Mouse (Mus musculus) kidney, postnatal 4 days (tissue): ENCODE data around the gene Rhoj.
A peak's percentile ranks its signal among the peaks of the same experiment; 100 is the strongest.

ENCODE experiments used
- DNase-seq, 2 experiments: peaks; one replicate each; pipeline ENCODE4 v3.0.0; 2021; ENCODE audit warnings: mixed read lengths in 2 of 2

The Rhoj gene

DNA sequence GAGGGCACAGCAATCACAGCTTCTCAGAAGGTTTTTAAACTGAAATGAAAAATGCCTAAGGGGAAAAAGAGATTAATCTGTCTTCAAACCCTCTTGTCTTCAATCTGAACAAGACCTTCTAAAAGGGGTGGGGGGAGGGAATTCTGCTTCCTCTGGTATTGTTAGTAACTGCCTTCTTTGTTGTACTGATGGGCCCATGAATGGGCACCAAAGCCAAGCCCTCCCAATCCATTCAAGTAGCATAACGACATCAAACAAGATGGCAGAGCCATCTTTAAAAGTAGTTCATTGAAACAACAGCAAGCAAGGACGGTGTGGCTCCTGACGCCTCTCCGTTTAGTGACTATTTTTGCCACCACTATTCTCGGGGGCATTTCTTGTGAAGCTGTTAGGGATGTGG lies 42.6 kb downstream of the Rhoj start:
- no peak for DNase-seq

DNA sequence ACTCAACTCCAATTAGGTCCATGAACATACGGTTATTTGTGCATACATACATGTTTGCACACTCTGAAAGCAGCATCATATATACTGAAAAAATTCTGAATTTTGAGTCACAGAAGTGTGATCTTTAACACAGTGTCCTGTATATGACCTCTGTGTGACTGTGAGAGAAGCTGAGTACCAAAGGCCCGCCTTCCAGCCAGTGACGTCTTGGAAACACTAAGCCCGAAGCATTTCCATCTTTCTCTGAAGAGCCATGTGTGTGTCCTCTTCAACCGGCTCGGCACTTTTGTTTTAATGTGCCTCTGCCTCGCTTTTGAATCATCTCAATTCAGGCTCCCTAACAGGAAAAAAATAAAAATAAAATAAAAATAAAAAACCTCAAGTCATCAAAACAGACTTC lies 43.7 kb downstream of the Rhoj start:
- DNase-seq = peak in 1 of 2 experiments; percentile 44

DNA sequence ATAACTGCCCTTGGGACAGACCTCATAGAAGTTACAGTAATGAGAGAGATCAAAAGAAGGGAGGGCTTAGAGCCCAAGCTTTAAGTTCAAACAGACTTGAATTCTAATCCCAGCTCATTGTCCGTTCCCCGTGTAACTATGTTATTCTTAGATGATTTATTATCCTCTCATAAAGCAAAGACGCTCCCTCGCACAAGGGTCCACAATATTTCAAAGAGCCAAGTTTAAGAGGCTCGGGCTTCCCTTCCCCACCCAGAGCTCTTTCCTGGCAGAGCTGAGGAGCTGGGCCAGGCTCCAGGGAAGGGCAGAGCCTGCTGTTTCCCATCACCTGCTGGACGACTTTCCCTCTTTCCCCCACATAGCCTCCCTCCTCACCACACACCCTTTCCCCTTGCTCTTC lies 44.3 kb downstream of the Rhoj start:
- DNase-seq = peak; percentile 70 to 78

DNA sequence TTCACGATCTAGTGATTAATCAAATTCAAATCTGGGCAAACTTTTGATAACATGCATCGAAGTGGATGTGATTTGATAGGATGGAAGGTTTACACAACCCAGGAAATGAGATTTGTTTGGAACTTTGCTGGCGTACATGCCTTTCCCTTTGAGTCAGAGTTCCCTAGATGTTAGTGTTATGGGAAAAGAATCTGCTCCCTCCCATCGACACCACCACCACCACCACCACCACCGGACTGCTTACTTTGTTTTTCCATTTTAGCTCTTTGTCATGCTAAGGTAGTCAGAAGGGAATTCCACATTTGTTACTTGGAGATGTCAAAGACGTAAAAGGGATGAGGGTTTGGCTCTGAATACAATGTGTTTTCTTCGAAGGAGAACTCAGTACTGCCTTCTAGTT lies 46.2 kb downstream of the Rhoj start:
- DNase-seq = no peak

DNA sequence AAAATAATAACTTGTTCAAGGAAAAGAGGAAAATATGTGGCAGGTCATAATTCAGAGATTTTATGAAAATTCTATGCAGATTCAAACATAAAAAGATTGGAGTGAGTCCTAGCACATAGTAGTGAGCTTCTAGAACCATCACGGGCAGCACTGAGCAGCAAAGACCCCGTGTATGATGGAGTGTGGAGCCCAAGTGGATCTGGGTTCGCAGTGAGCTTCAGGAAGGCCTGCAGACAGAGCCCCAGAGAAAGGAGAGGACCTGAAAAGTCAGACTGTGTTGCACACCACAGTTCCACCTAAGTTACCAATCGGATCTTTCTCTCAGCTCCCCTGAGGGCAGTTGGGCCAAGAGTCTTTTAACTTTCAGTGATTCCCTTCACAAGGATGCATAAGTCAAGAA lies 49.7 kb downstream of the Rhoj start:
- DNase-seq = no peak

DNA sequence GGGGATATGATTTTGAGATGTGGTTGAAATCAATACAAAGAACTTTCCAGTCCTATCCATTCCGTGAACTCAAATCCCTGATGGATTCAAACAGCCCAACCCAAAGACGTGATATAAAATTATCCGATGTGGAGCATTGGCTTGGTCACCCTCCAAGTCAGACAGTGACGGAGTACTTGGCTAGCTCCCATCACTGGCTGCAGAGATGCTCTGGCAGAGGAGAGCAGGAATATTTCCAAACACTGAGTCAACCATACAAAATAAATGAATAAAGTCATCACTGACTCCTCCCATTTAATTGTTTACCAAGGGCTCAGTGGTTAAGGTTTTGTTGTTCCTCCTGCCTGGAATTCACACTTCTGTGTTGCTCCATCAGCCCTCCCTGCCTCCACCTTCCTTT lies 50.6 kb downstream of the Rhoj start:
- peak; percentile 51 to 57 for DNase-seq

DNA sequence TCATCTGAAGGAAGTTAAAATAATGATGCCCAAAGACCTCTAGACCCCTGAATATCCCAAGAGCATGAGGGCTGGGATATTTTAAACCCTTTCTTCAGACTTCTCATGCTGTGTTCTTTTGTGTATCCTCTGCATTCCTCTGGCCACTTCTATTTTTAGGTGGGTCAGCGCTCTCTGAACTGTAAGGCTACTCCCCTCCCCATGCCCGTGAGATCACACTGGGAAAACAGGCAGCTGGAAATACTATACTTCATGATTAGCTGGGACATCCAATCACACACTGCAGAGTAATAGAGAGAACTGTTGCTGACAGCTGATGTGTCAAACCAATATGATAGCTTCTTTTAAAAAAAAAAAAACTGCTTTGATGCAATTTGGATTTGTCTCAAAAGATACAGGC lies 51.4 kb downstream of the Rhoj start:
- DNase-seq = peak in 1 of 2 experiments; percentile 27

DNA sequence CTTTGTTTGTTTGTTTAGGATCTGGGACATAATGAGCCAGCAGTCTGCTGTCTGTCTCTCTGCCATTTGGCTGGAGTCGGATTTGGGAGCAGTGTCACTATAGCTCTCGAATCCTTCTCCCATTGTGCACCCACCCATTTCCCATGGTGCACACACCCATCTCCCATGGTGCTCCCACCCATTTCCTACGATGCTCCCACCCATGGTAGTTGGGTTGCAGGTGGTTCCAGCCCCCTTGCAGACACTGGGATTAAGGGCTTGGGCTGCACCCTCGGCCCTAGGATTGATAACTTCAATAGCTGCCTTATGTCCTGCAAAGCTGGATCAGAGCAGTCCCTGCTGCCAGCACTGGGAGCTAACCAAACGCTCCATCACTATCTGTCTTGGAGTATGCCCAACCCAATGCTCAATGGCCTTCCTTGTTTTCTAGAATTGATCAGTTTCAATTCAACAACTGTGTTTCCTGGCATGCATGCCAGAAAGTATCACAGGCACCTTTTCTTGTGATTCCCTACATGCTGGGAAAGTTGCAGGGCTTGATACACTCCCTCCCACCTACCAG lies 51.9 kb downstream of the Rhoj start:
- DNase-seq = no peak

DNA sequence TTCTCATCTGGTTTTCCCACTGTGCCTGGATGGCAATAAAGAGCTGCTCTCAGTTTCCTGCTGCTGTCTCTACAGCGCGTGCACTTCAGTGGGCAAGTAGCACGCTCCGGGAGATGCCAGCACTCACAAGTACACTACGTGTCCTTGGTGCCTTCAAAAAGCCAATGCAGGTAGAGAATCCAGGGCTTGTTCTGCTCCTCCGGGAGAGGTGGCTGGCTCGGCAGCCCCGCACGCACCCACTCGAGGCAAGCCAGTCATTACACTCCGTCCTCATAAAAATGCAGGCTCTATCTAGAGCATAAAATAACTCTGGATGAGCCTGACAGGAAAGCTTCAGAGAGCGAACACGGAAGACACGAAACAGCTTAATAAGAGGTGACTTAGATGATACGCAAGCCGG lies 54.3 kb downstream of the Rhoj start:
- no peak for DNase-seq

DNA sequence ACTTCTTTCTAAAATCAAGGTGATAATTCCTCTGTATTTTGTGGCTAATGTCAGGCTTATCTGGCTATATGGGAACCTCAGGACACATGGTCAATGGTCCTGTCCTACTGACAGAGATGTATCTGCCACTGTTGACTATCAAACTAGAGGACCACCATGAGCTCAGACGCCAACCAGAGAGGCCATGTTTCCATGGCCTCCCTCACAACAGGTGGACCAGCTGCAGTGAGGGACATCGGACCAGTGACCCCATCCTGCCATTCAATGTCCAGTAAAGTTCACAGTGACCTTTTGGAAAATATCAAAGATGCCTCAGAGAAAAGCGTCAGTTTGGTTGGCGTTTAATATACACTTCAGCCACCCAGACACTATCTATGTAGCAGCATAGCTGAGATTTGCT lies 56.3 kb downstream of the Rhoj start:
- DNase-seq = no peak

DNA sequence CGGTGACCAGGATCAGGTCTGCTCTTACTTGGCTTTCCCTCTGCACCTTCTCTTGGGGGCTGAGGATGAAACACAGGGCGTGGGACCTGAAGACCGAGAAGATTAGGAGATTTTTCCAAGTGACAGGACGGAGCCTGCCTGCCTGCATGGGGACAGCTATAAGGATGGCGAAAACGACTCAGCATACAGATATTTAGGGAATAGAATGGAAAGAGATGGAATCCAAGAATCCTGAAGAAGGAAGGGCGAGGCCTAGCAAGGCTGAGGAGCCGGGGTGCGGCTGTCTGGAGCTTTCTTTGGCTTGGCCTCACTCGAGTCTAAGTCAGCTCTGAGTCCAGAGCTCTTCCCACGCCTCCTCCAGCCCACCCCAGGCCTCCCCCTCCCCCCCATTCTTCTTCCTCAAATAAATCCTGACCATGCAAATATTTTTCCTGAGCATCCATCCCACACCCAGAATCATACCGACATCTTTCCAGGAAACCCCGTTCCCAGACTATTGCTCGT lies 57.6 kb downstream of the Rhoj start:
- no peak for DNase-seq

DNA sequence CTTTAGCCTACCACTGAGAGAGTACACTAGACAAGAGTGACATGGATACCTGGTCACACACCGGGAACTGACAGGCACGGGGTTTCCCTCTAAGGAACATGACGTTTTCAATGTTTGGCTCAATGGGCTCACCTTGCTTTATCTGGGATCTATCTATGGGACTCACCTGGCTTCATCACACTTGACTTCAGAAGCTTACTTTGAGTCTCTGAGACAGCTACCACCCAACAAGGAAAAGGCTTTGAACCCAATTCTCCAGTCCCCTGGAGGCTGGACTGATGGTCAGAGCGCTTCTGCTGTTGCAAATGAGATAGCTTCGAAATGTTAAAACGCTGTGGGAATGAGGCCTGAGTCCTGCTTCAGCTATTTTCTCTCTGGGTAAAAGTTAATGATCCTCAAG lies 59.2 kb downstream of the Rhoj start:
- no peak for DNase-seq

DNA sequence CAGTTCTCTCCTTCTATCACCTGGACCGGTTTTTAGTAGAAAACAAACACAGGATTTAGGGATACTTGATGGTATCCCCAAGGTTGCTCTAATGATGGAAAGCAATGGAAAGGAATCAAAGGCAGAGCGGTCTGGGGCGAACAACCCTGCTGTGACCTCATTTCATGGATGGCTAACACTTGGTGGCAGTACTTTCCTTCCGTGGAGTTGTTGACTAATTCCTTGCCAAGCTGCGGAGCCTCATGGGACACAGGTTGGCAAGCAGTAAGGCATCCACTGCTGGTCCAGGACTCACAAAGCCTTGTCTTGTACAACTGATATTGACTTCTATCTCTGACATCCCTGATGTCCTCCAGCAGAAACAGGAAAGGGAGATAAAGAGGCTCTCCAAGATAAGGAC lies 60.4 kb downstream of the Rhoj start:
- no peak for DNase-seq

DNA sequence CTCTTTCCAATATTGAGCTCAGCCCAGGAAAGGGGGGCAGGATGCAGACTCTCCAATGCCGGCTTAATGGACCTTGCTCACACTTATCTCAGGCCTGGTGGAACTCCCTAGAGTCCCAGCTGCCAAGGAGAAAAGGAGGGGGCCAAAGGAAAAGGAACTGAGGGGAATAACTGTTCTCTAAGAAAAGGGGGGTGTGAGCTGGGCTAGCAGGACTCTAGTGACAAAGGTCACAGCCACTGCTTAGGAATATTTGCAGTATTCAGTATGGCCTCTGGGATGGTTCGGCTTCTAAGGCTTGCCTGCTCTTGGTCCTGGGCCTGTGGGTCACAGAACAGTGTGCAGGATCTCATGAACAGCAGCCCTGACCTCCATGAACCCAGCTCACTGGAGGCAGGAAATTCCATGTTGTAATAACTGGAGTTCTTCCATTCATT lies 61.3 kb downstream of the Rhoj start:
- no peak for DNase-seq

DNA sequence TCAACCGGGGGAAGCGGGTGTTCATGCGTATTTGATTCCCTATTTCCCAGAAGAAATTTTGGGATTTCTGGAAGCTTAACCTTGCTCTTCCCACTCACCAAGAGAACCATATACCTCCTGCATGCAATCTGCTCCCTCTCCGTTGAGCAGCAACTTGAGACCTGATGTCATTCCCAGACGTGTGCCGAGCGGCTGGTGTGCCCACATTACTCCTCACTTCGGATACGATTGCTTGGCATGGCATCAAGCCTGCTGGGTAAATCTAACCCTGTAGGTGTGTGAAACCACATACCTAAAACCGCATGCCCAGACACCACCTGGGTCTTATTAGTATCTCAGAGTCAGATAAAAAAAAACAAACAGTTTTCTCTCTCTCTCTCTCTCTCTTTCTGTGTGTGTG lies 66.3 kb downstream of the Rhoj start:
- no peak for DNase-seq

DNA sequence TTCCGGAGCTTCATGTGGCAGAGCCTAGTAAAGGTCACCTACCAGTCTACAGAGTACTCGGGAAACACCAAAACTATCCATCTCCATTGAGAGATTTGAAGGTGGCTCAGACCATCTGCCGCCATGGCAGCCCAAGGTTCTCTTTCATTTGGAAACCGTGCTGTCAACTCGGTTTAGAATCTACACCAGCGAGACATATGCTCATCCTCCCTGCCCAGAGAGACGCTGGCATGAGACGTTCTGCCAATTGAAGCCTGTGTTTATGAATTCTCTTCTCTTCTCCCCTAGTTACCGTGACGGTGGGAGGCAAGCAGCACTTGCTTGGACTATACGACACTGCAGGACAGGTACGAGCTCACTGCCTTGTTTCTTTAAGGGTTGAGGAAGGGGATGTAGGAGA lies 66.9 kb downstream of the Rhoj start:
- no peak for DNase-seq

DNA sequence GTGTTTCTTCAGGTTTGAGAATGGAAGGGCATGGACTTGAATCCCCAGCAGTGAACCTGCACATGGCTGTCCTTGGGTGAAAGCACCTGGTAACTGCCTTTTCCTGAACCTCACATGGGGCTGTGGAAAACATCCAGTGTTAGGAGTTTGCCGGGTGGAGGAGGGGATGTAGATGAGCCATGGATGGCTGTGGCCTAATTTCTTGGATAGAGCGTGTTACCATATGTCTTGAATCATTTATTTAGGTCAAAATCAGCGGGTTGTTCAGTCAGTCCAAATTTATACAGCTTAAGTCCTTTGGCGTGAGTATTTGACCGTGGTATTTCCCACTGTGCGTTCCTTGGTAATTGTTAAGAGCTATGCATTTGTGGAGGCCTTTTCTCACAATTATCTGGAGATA lies 68.0 kb downstream of the Rhoj start:
- no peak for DNase-seq

DNA sequence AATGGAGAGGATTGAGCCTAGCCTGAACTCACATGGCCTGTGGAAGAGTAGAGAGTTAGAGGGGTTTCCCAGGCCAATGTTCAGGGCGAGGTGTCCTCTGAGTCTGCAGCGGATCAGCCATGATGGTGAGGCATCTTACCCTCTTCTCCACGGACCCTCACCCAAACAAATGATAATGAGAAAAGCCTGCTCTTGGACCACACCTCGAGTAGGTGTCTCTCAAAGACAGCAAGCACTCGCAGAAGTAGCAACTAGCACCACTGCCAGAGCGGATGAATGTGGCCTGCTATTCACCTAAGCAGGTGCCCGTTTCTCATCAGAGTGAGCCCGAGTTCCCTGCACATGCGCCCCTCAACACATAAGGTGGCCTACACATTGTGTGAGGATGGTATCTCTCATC lies 78.6 kb downstream of the Rhoj start:
- no peak for DNase-seq

DNA sequence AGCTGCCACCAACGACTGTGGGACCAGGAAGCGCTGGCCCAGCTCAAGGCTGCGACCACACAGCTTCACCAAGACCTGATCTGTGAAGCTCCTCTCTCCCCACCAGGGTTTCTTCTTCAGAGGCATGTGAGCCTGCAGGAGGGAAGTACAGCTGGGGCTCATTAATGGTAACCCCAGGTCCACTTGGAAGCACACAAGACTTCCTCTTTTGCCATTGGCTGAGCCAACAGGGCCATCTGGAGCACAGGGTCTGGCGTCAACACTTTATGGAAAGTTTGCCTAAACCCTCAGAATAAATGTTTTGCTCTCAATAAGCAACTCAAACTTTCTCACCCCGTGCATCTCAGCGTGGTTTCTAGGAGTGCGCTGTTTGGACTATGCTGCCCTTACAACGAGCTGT lies 79.0 kb downstream of the Rhoj start:
- DNase-seq = no peak

DNA sequence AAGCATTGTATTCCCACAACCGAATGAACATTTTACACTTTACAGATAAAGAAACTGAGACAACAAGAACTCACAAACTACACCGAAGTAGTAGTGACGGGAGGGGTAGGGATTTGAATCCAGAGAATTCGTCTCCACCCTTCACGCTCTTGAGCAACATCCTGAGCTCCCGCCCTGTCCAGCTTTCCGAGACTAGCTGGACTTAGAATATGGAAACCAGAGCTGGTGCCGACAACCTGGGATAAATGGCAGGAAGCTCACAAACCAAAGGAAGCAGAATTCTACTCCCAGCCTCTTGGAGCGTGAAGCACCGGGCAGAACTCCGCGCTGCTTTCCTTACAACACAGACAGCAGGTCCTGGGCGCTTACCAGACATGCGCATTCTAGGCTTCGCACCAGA lies 79.7 kb downstream of the Rhoj start:
- no peak for DNase-seq

DNA sequence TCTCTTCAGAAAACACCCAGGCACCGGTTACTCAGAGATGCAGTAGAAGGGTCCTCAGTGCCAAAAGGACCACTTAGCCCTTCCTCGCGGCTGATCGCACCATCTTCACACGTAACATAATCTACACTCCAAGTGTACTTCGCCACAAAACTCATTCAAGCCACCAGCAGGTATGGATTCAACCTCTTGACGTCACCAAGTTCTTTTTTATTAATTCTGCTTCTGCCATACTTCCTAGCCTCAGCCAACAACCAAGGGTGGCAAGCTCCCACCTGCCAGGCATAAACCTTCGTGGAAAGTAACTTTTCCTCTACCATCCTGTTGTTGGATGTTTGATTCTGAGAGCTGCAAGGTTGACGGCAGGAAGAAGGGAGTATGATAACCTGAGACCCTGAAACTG lies 80.4 kb downstream of the Rhoj start:
- no peak for DNase-seq

DNA sequence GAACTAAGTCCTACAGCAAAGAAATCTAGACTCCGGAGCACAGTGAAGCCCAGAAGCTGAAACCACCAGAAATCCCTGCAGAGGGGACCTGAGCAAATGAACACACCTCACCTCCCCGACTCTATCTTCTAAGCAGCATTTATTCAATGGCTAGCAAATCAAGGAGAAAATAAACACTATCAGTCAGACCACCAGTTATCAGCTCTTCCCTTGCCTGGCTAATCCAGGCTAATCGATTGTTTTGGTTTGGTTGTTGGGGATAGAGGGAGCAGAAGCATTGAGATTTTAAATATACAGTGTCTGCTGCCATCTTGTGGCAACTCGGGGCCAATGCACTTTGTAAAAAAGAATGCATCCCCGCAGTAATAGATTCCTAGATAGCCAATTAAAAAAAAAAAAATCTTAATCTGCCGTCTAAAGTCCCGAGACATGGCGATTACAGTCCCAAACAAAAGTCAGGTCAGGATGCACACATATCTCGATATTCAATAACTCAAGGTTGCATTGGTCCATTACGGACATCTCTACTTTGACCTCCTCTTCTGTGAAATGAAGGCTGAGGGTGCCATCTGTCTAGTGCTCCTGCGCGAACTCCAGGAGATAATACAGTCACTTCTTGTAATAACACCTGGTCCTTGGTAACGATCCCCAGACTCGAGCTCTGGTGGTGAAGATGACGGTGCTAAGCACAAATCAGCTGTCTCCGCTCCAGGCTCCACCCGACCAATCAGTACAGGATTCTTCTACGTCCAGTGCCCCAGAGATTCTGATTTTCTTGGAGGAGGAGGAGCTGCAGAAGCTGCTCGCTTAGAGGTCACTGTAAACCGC lies 81.4 kb downstream of the Rhoj start:
- peak; percentile 51 to 56 for DNase-seq

DNA sequence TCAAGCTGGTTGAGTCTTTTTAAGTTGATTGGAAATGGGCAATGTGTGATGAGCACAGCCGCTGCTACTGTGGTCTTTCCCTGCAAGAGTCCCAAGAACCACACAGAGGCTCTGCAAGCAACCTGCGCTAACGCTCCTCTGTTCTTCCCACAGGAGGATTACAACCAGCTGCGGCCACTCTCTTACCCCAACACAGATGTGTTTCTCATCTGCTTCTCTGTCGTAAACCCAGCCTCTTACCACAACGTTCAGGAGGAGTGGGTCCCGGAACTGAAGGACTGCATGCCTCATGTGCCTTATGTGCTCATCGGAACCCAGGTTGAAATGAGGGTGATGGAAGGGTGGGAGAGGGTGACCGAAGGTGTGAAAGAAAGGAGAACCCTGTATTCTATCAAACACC lies 83.4 kb downstream of the Rhoj start:
- DNase-seq = no peak

DNA sequence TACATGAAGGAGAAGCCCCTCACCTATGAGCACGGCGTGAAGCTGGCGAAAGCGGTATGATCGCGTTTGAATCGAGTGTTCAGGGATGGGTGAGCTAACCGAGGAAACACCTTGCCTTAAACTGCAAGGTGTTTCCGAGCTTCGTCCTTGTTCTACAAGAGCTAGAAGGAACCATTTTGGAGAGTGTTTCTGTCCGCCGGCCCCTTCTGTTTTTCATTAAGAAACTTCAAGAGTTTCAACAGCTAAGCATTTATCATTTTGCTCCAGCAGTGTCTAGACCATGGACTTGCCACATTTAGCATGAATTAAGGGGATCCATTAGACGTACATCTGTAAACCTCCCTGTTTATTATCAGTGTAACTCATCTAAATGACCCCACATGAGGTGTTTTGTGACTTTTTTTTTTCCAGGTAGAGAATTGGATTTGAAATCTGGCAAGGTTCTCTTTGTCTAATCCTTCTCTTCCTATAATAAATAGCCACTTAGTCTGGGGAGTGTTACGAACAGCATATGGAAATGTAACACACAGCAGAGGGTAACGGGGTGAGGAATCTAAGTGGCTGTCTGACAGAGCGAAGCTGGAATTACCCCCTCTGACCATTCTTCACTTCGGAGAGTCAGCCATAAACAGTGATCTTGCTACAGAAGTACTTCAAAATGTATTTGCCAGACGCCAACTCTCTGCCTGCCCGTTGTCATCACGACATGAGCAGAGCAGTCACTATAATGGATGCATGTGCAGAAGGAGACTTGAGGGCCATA lies 86.1 kb downstream of the Rhoj start:
- DNase-seq = no peak
